Mouse (Mus musculus) intestine, postnatal 0 days (tissue): ENCODE data around the gene Tbrg4. TPM values are rescaled to one million over a fixed set of nuclear protein-coding genes. Genes with fewer than 3 reads are reported as not detected.

Source experiments
- ATAC-seq: fragments of 200-750 bp; cut with Nextera tagmentation; 2 replicates; pipeline ENCODE4 v1.8.0; 2017; ENCODE audit warnings: mild to moderate bottlenecking, moderate TSS enrichment, moderate library complexity
- H3K27ac ChIP-seq: fragments of 300-500 bp; sonication (generic); 2 replicates; pipeline ENCODE4 v1.5.1; 2014; ENCODE audit warnings: mild to moderate bottlenecking, low read depth, low read length, moderate library complexity
- H3K27me3 ChIP-seq: fragments of 300-500 bp; sonication (generic); replicated peaks from 2 replicates; pipeline ENCODE4 v1.6.1; 2014; ENCODE audit warnings: low read length, mixed read lengths; ENCODE audit not compliant: control insufficient read depth, insufficient read depth
- H3K36me3 ChIP-seq: fragments of 300-500 bp; sonication (generic); 2 replicates; pipeline ENCODE4 v1.6.1; 2014; ENCODE audit warnings: mild to moderate bottlenecking, moderate library complexity; ENCODE audit not compliant: control insufficient read depth, insufficient read depth
- H3K4me1 ChIP-seq: fragments of 300-500 bp; sonication (generic); replicated peaks from 2 replicates; pipeline ENCODE4 v1.6.1; 2014; ENCODE audit warnings: antibody characterized with exemption, low read length, mixed read lengths; ENCODE audit not compliant: control insufficient read depth, insufficient read depth
- H3K4me2 ChIP-seq: fragments of 300-500 bp; sonication (generic); replicated peaks from 2 replicates; pipeline ENCODE4 v1.6.1; 2014; ENCODE audit warnings: low read depth, mild to moderate bottlenecking, moderate library complexity
- H3K4me3 ChIP-seq: fragments of 300-500 bp; sonication (generic); 2 replicates; pipeline ENCODE4 v1.5.1; 2014; ENCODE audit warnings: low read depth, low read length
- H3K9ac ChIP-seq: fragments of 300-500 bp; sonication (generic); 2 replicates; pipeline ENCODE4 v1.6.1; 2014; ENCODE audit warnings: mild to moderate bottlenecking, low read depth, low read length
- H3K9me3 ChIP-seq: fragments of 300-500 bp; sonication (generic); 2 replicates; pipeline ENCODE4 v1.6.1; 2016; ENCODE audit warnings: mixed run types; ENCODE audit not compliant: control insufficient read depth
- CTCF ChIP-seq: sonication (generic); IDR thresholded peaks from 2 replicates; pipeline ENCODE4 v1.5.1; 2016; ENCODE audit warnings: low read depth, mild to moderate bottlenecking, control low read depth, antibody characterized with exemption, moderate library complexity
- WGBS: fragments of 180-500 bp; shearing (Covaris S2); extraction: QIAGEN DNeasy Blood & Tissue Kit; methylation state at CpG from one replicate; pipeline ENCODE4 v1.1.7; 2014; 5-methylcytosine and 5-hydroxymethylcytosine counted together
- polyA plus RNA-seq: library from polyadenylated mRNA; unstranded; fragments of >200 nt; fragmentation: Nextera tagmentation; extraction: Ambion mirVana; gene quantifications from 2 replicates; pipeline ENCODE4 v1.2.1, GENCODE M21; 2015

The Tbrg4 gene
- polyA plus RNA-seq, 1 experiment from 2014 or later, result 32.6 TPM

DNA sequence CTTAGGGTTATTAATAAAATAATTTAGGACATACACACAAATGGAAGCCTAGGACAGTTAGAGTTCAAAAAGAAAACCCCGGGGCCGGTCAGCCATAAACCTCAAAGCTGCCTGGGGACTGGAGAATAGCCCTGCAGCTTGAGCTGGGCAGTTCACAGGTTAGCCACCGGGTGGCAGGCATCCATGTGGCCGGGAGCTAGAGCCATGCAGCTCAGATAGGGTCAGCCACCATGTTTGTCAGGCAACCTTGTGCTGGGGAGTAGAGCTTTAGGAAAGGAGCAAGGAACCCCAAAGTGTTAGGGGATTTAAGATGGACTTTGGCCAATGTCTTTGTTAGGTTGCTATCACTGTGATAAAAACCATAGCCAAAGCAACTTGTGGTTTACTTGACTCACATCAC lies 2.7 kb upstream of the Tbrg4 start:
- WGBS, result 23% methylated on average over 4 of the region's 4 CpGs
- H3K4me1 ChIP-seq, result no peaks in the 10 kb centered on the region
- 0 out of 2 replicates have a peak, but pooled peaks have one; percentile 23 for ATAC-seq
- H3K9me3 ChIP-seq, result no peaks in the 10 kb centered on the region
- H3K4me3 ChIP-seq, result no peak overlapping the region
- peak; percentile 81 for TF ChIP-seq CTCF
- no peak overlapping the region for H3K4me2 ChIP-seq
- no peak overlapping the region for H3K9ac ChIP-seq
- H3K36me3 ChIP-seq, result peaks cover 12% of the 10 kb centered on the region; the same call in 1 of the 2 replicates
- H3K27me3 ChIP-seq, result no peaks in the 10 kb centered on the region
- H3K27ac ChIP-seq, result no peak overlapping the region

GRCm38 (mm10) chr11:6627731-6628130 lies 1.9 kb upstream of the Tbrg4 start:
- no peak overlapping the region for H3K9ac ChIP-seq
- ATAC-seq, result no peak
- no peaks in the 10 kb centered on the region for H3K4me1 ChIP-seq
- H3K4me3 ChIP-seq, result no peak overlapping the region
- no peak overlapping the region for H3K27ac ChIP-seq
- 86% methylated on average over 4 of the region's 4 CpGs for WGBS
- no peaks in the 10 kb centered on the region for H3K9me3 ChIP-seq
- no peak overlapping the region for H3K4me2 ChIP-seq
- H3K27me3 ChIP-seq, result no peaks in the 10 kb centered on the region
- peaks cover 17% of the 10 kb centered on the region; the same call in 1 of the 2 replicates for H3K36me3 ChIP-seq
- TF ChIP-seq CTCF, result no peak

GRCm38 (mm10) chr11:6626388-6626772 lies 513 bp upstream of the Tbrg4 start:
- 12% methylated on average over 16 of the region's 16 CpGs for WGBS
- H3K9me3 ChIP-seq, result no peaks in the 10 kb centered on the region
- no peaks in the 10 kb centered on the region for H3K27me3 ChIP-seq
- ATAC-seq, result peak; percentile 20
- H3K36me3 ChIP-seq, result peaks cover 29% of the 10 kb centered on the region
- H3K4me3 ChIP-seq, result peak overlapping the region; percentile 86
- no peak for TF ChIP-seq CTCF
- H3K9ac ChIP-seq, result peak overlapping the region; percentile 85
- no peaks in the 10 kb centered on the region for H3K4me1 ChIP-seq
- peak overlapping the region; percentile 82 for H3K4me2 ChIP-seq
- H3K27ac ChIP-seq, result peak overlapping the region; percentile 94

GRCm38 (mm10) chr11:6624619-6625382 lies 1.1 kb downstream of the Tbrg4 start:
- H3K27ac ChIP-seq, result peak overlapping the region; percentile 28
- no peaks in the 10 kb centered on the region for H3K9me3 ChIP-seq
- no peaks in the 10 kb centered on the region for H3K27me3 ChIP-seq
- H3K9ac ChIP-seq, result peak overlapping the region; percentile 34; the same call in 1 of the 2 replicates
- no peak for ATAC-seq
- H3K4me2 ChIP-seq, result peak overlapping the region; percentile 82
- H3K4me1 ChIP-seq, result no peaks in the 10 kb centered on the region
- peaks cover 43% of the 10 kb centered on the region for H3K36me3 ChIP-seq
- WGBS, result 36% methylated on average over 14 of the region's 14 CpGs
- no peak for TF ChIP-seq CTCF
- H3K4me3 ChIP-seq, result peak overlapping the region; percentile 86

DNA sequence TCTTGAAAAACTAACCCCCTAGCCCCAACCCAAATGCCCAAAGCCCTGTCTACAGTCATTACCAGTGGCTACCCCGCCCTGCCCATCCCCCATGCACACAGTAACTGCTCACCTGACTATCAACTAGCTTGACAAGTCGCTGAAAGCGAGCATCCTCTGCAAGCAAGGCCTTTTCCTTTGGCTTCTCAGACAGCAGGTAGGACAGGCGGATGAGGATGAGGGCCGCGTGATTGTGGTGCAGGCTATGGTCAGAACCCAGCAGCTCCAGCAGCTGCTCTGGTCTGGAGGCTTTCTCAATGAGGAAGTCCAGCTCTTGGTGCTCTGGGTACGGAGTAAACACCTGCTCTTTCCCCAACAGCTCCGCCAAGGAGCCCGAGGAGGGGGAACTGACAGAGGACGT lies 2.2 kb downstream of the Tbrg4 start:
- Histone ChIP-seq H3K9ac (no peak overlapping the region), H3K9me3 (no peaks in the 10 kb centered on the region), H3K27ac (no peak overlapping the region), H3K4me1 (no peaks in the 10 kb centered on the region), H3K27me3 (no peaks in the 10 kb centered on the region), H3K36me3 (peaks cover 54% of the 10 kb centered on the region), H3K4me2 (peak overlapping the region; percentile 82), H3K4me3 (0 out of 2 replicates have a peak overlapping the region, but pooled peaks have one; percentile 86)
- no peak for ATAC-seq
- no peak for TF ChIP-seq CTCF
- 65% methylated on average over 10 of the region's 10 CpGs for WGBS

GRCm38 (mm10) chr11:6615250-6616205 lies 10.3 kb downstream of the Tbrg4 start:
- Histone ChIP-seq H3K27ac (no peak overlapping the region; the same call in 1 of the 2 replicates), H3K4me3 (no peak overlapping the region), H3K27me3 (no peaks in the 10 kb centered on the region), H3K9me3 (no peaks in the 10 kb centered on the region), H3K4me2 (no peak overlapping the region), H3K36me3 (peaks cover 82% of the 10 kb centered on the region), H3K4me1 (no peaks in the 10 kb centered on the region), H3K9ac (no peak overlapping the region)
- 86% methylated on average over 12 of the region's 12 CpGs for WGBS
- TF ChIP-seq CTCF, result no peak
- peak; percentile 18; the same call in 1 of the 2 replicates for ATAC-seq
